In genomic region chr10:27681376-27681775, GRCm38 (mm10) we compare ENCODE assay signal across 10 mouse cellular contexts.
"Had no signal": no experiment of that assay in that cellular context is flagged by ENCODE, and none has a peak within 500 bp of the region (broad histone marks: within the 10 kb centered on the region; RNA-seq: fewer than 3 reads in every experiment).

No protein-coding gene starts in this region.

- H3K27ac ChIP-seq: limb, embryonic 15.5 days; liver, embryonic 12.5 days; midbrain, embryonic 12.5 days had no signal

- H3K4me2 ChIP-seq: limb, embryonic 15.5 days; liver, embryonic 12.5 days; lung, embryonic 14.5 days; midbrain, embryonic 12.5 days had no signal

- H3K4me3 ChIP-seq: limb, embryonic 15.5 days; liver, embryonic 12.5 days; midbrain, embryonic 12.5 days had no signal

- ATAC-seq: liver, embryonic 12.5 days; midbrain, embryonic 16.5 days had no signal

- H3K36me3 ChIP-seq: limb, embryonic 15.5 days; liver, embryonic 12.5 days; midbrain, embryonic 12.5 days had no signal

- H3K27me3 ChIP-seq: limb, embryonic 15.5 days; liver, embryonic 12.5 days; midbrain, embryonic 12.5 days had no signal

- DNase-seq: kidney, postnatal 14 days; lung, embryonic 14.5 days; lung, postnatal 10 days; lung, postnatal 4 days; right cerebral cortex, postnatal 25 days; thymus, postnatal 36 days had no signal

- H3K9ac ChIP-seq: limb, embryonic 15.5 days; liver, embryonic 12.5 days; lung, embryonic 14.5 days; midbrain, embryonic 12.5 days had no signal

- H3K9me3 ChIP-seq: limb, embryonic 15.5 days; liver, embryonic 12.5 days; midbrain, embryonic 12.5 days had no signal

- H3K4me1 ChIP-seq: limb, embryonic 15.5 days; liver, embryonic 12.5 days; midbrain, embryonic 12.5 days had no signal
